Mouse (Mus musculus): ENCODE data around the gene Bri3bp. TPM values are rescaled to one million over a fixed set of nuclear protein-coding genes. Genes with fewer than 3 reads are reported as not detected.

Gene Bri3bp
- 50.9 and 55.2 TPM in 2 replicates for polyA plus RNA-seq (2012)

DNA sequence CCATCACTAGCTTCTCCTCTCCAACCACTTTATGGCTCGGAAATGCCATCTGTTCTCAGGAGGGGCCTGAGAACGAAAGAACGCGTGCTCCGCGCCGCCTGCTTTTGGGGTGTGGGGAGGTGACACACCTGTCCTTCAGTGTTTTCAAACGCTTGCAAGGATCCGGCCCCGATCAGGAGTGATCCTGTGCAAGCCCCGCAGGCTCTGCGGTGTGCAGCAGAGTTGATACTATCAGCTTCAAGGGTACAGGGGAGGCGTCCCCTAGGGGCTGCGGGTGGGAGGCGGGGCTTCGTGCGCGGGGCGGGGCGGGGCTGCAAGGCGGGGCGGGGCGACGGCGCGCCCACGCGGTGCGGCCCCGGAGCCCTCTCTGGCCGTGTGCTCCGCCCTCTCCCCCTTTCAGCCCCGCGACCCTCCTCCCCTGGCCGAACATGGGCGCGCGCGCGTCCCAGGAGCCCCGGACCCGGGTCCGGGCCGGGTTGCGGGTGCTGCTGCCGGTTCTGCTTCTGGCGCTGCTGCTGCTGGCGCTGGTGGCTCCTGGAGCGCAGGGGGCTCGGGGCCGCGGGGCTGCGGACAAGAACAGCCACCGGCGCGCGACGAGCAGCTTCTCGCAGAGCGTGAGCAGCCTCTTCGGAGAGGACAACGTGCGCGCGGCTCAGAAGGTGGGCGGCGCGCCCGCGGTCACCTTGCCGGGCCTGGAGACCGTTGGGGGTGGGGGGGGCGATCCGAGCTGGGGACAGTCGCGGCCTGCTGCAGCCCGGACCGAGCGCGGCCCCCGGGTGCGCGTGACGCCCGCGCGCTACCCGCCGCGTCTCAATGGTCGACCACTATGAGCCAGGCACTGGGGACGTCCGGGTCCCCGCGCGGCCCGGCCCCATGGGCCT lies at the start of gene Bri3bp:
Gene Bri3bp (plus strand): TSS at position 335 of the 881 bp plus-strand sequence.

DNA sequence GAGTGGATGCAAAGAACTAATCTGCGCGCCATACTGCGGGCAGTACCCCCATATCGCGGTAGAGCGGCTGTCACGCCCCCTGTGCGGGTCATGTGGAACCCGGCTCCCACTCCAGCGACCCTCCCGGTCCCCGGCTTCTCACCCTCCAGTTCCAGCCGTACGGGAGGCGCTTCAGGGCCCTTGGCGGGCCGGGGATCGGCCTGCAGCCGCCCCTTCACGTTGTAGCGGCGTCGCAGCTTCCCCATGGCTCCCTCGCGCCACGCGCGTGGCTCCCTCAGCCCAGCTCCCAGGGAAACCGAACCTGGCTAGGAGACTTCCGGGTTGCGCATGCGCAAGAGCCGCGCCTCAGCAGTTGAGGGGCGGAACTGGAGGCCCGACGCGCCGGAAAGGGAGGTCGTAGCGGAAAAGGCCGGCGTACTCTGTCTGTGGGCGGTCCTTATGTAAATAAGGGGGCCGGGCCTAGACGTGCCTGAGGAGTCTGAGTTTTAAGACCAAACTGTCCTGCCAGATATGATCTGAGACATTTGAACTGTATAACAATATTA lies 7.5 kb upstream of the Bri3bp start, which contains the start of gene Dhx37:
Gene Dhx37 (minus strand): TSS at position 329 of the 545 bp plus-strand sequence.

DNA sequence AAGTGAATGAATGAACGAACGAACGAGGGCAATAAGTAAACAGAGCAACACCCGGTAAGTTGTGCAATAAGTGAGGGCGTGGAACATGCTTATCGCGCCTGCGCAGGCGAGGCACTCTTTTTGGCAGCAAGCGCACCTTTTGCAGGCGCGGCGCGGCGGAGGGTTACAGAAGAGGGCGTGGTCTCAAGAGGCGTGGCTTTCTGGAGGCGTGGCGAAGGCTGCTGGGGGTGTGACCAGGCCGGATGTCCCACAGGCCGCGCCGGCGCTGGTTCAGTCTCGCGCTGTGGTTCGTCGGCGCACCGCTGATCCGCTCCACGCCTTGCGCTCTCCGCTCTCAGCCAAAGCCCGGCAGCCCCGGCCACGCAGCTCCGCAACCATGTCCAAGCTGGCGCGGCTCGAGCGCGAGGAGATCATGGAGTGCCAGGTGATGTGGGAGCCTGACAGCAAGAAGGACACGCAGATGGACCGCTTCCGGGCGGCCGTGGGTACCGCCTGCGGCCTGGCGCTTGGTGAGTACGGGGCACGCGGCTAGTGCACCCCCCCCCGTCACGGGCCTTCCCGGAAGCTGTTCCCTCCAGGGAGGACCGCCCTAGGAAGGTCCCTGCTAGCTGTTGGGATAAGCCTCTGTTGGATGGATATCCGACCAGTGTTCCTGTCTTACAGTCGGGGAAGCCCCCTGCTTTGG lies 34.4 kb downstream of the Bri3bp start, which contains the start of gene Aacs:
Gene Aacs (plus strand): TSS at position 214 of the 685 bp plus-strand sequence.

Other genes with a start within 250 kb of the Bri3bp start
- 55.0 and 68.0 TPM in 2 replicates for gene Scarb1, start 100.5 kb upstream of the Bri3bp start, polyA plus RNA-seq (2012)
- 3.3 and 3.4 TPM in 2 replicates for gene Gm10382, start 52.2 kb upstream of the Bri3bp start, polyA plus RNA-seq (2012)
- 312 and 345 TPM in 2 replicates for gene Ubc, start 51.4 kb upstream of the Bri3bp start, polyA plus RNA-seq (2012)
- gene Dhx37, start 7.4 kb upstream of the Bri3bp start, polyA plus RNA-seq (2012): 75.6 and 78.4 TPM in 2 replicates
- gene Aacs, start 34.2 kb downstream of the Bri3bp start, polyA plus RNA-seq (2012): 19.0 and 26.4 TPM in 2 replicates
- not detected in 2 replicates for gene Tmem132b, start 90.2 kb downstream of the Bri3bp start, polyA plus RNA-seq (2012)